Comparison of ENCODE assay signal across 12 mouse cellular contexts in the genomic region with DNA sequence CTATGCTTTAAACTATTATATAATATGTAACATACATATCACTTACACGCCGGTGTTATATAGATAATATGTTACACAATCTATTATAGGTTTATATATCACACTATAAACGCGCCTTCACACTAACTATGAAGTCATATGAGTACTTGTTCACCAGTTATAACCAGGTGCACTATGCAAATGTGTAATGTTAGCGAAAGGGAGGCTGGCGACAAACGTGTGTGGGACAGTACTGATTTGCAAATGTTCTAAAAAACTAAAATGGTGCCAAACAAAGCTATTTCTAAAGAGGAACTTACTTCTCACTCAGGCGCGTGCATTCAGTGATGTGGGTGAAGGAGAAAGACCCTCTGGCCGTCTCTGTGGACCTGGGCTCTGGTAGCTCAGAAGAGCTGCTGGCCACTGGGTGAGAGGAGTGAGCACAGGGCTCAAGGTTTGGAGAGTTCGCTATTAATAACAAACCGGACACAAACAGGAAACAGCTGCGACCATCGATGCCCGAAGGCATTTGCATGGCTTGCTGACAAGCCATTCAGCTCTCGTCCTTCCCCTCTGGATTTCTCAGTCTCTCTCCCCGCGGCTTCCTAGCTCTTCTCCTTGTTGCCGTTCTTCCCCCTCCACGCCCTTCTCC. TPM values are rescaled to one million over a fixed set of nuclear protein-coding genes. Genes with fewer than 3 reads are reported as not detected.
A peak's percentile ranks its signal among the peaks of the same experiment; 100 is the strongest.
DNase-seq lines count a peak whose midpoint lies in the region; ATAC-seq lines count a peak whose summit lies in the region.
"Had no signal": no experiment of that assay in that cellular context is flagged by ENCODE, and none has a peak within 500 bp of the region (broad histone marks: within the 10 kb centered on the region; RNA-seq: fewer than 3 reads in every experiment).

No protein-coding gene starts in this region.

- peaks cover 6% of the 10 kb centered on the region; the same call in 1 of the 2 replicates for H3K4me1 ChIP-seq in kidney, embryonic 15.5 days
- no peaks in the 10 kb centered on the region for H3K4me1 ChIP-seq in kidney, embryonic 14.5 days (ENCODE audit: control insufficient read depth, insufficient read depth, low read length)
- H3K4me1 ChIP-seq in liver, embryonic 13.5 days (replicated peaks): peaks cover 5% of the 10 kb centered on the region; the same call in 1 of the 2 replicates
- no peaks in the 10 kb centered on the region for H3K4me1 ChIP-seq in forebrain, embryonic 14.5 days (ENCODE audit: control insufficient read depth, insufficient read depth, low read length)
- H3K4me1 ChIP-seq: hindbrain, embryonic 13.5 days; midbrain, embryonic 15.5 days had no signal

- H3K36me3 ChIP-seq in kidney, embryonic 15.5 days: no peaks in the 10 kb centered on the region
- H3K36me3 ChIP-seq in kidney, embryonic 14.5 days (ENCODE audit: control insufficient read depth, insufficient read depth, low read length): no peaks in the 10 kb centered on the region
- H3K36me3 ChIP-seq in liver, embryonic 13.5 days: no peaks in the 10 kb centered on the region
- no peaks in the 10 kb centered on the region for H3K36me3 ChIP-seq in forebrain, embryonic 14.5 days (ENCODE audit: control insufficient read depth, insufficient read depth, low read length)
- H3K36me3 ChIP-seq: G1E; hindbrain, embryonic 13.5 days; midbrain, embryonic 15.5 days had no signal

- H3K27ac ChIP-seq in kidney, embryonic 15.5 days: 0 out of 2 replicates have a peak overlapping the region, but pooled peaks have one; percentile 22
- no peak overlapping the region for H3K27ac ChIP-seq in kidney, embryonic 14.5 days (ENCODE audit: low read depth, low read length)
- H3K27ac ChIP-seq in liver, embryonic 13.5 days: no peak overlapping the region
- no peak overlapping the region for H3K27ac ChIP-seq in forebrain, embryonic 14.5 days (ENCODE audit: low read depth, low read length)
- H3K27ac ChIP-seq: hindbrain, embryonic 13.5 days; midbrain, embryonic 15.5 days had no signal

- H3K27me3 ChIP-seq in kidney, embryonic 15.5 days: no peaks in the 10 kb centered on the region
- no peaks in the 10 kb centered on the region for H3K27me3 ChIP-seq in kidney, embryonic 14.5 days (ENCODE audit: control insufficient read depth, insufficient read depth, low read length)
- no peaks in the 10 kb centered on the region for H3K27me3 ChIP-seq in liver, embryonic 13.5 days
- H3K27me3 ChIP-seq in forebrain, embryonic 14.5 days (replicated peaks; ENCODE audit: control insufficient read depth, insufficient read depth, low read length): no peaks in the 10 kb centered on the region
- H3K27me3 ChIP-seq: hindbrain, embryonic 13.5 days; midbrain, embryonic 15.5 days had no signal

- H3K9me3 ChIP-seq in kidney, embryonic 15.5 days (replicated peaks): no peaks in the 10 kb centered on the region
- H3K9me3 ChIP-seq in kidney, embryonic 14.5 days (ENCODE audit: control insufficient read depth, low read length): no peaks in the 10 kb centered on the region
- no peaks in the 10 kb centered on the region for H3K9me3 ChIP-seq in liver, embryonic 13.5 days (replicated peaks)
- H3K9me3 ChIP-seq in forebrain, embryonic 14.5 days (replicated peaks; ENCODE audit: control insufficient read depth, low read length): no peaks in the 10 kb centered on the region
- H3K9me3 ChIP-seq: G1E; hindbrain, embryonic 13.5 days; midbrain, embryonic 15.5 days had no signal

- no peak overlapping the region for H3K9ac ChIP-seq in kidney, embryonic 15.5 days
- no peak overlapping the region for H3K9ac ChIP-seq in kidney, embryonic 14.5 days (ENCODE audit: low read depth, low read length)
- H3K9ac ChIP-seq in liver, embryonic 13.5 days: no peak overlapping the region
- H3K9ac ChIP-seq in forebrain, embryonic 14.5 days (ENCODE audit: low read length): no peak overlapping the region
- H3K9ac ChIP-seq: hindbrain, embryonic 13.5 days; midbrain, embryonic 15.5 days had no signal

- DNase-seq in liver, embryonic 13.5 days: no peak
- peak; percentile 53 for DNase-seq in skeletal muscle tissue, adult 2 months (ENCODE audit: low read depth, low spot score)
- DNase-seq in cerebellum, adult 9-10 months: no peak
- DNase-seq in forebrain, embryonic 14.5 days (ENCODE audit: low spot score): no peak
- DNase-seq in urinary bladder, adult 2 months (ENCODE audit: low spot score): no peak
- DNase-seq: cerebellum, adult 8-10 months had no signal

- no peak for ATAC-seq in kidney, embryonic 15.5 days (replicated peaks; ENCODE audit: low FRiP score)
- ATAC-seq in kidney, embryonic 14.5 days (ENCODE audit: low FRiP score, low TSS enrichment): no peak
- ATAC-seq in common myeloid progenitor, adult 5-6 weeks (replicated peaks; ENCODE audit: low read depth, poor library complexity, severe bottlenecking): peak; percentile 48
- ATAC-seq in liver, embryonic 13.5 days (ENCODE audit: low read depth): no peak
- no peak for ATAC-seq in forebrain, embryonic 14.5 days
- ATAC-seq: midbrain, embryonic 15.5 days had no signal

- H3K4me3 ChIP-seq in kidney, embryonic 15.5 days (replicated peaks): no peak overlapping the region
- H3K4me3 ChIP-seq in kidney, embryonic 14.5 days (ENCODE audit: low read length): no peak overlapping the region
- H3K4me3 ChIP-seq in liver, embryonic 13.5 days (replicated peaks): no peak overlapping the region
- H3K4me3 ChIP-seq in forebrain, embryonic 14.5 days (ENCODE audit: low read depth, low read length): no peak overlapping the region
- H3K4me3 ChIP-seq: hindbrain, embryonic 13.5 days; midbrain, embryonic 15.5 days had no signal

- WGBS in kidney, embryonic 15.5 days: 63% methylated on average over 20 of the region's 20 CpGs
- 70% methylated on average over 20 of the region's 20 CpGs for WGBS in kidney, embryonic 14.5 days
- 35% methylated on average over 20 of the region's 20 CpGs for whole genome bisulfite sequencing in liver, embryonic 13.5 days (ENCODE audit: insufficient replicate concordance)
- 89% methylated on average over 20 of the region's 20 CpGs for WGBS in forebrain, embryonic 14.5 days

- no peak overlapping the region for H3K4me2 ChIP-seq in kidney, embryonic 15.5 days
- H3K4me2 ChIP-seq in kidney, embryonic 14.5 days (replicated peaks; ENCODE audit: low read depth, low read length): no peak overlapping the region
- H3K4me2 ChIP-seq in liver, embryonic 13.5 days: peak overlapping the region; percentile 29
- no peak overlapping the region for H3K4me2 ChIP-seq in forebrain, embryonic 14.5 days (ENCODE audit: low read length)
- H3K4me2 ChIP-seq: hindbrain, embryonic 13.5 days; midbrain, embryonic 15.5 days had no signal

RNA-seq across cellular contexts. Expression of a gene that starts 13.8 kb away (rescaled TPM):
- 95.6 and 102 TPM in 2 replicates for polyA plus RNA-seq in kidney, embryonic 15.5 days (2015; fragmentation: Nextera tagmentation; extraction: Ambion mirVana)
- polyA plus RNA-seq in kidney, embryonic 14.5 days (2014; fragmentation: Nextera tagmentation; extraction: Ambion mirVana): 86.1 and 115 TPM in 2 replicates
- total RNA-seq in common myeloid progenitor, adult 5-6 weeks (2017): 138 and 166 TPM in 2 replicates
- polyA plus RNA-seq in liver, embryonic 13.5 days (2015; fragmentation: Nextera tagmentation; extraction: Ambion mirVana): 53.4 and 57.0 TPM in 2 replicates
- 50.1 and 55.7 TPM in 2 replicates for polyA plus RNA-seq in forebrain, embryonic 14.5 days (2014; fragmentation: Nextera tagmentation; extraction: Ambion mirVana)
- polyA plus RNA-seq in urinary bladder, adult 2 months (2012; rRNA removed): 38.1 and 43.5 TPM in 2 replicates
